Mouse (Mus musculus): ENCODE measurements at regions not wholly inside any gene's neighbourhood (a gene's known extent, or its start where the extent isn't known, plus 50 kb on each side); places are given as distances from the start of the nearest gene placed in this dataset.

DNA sequence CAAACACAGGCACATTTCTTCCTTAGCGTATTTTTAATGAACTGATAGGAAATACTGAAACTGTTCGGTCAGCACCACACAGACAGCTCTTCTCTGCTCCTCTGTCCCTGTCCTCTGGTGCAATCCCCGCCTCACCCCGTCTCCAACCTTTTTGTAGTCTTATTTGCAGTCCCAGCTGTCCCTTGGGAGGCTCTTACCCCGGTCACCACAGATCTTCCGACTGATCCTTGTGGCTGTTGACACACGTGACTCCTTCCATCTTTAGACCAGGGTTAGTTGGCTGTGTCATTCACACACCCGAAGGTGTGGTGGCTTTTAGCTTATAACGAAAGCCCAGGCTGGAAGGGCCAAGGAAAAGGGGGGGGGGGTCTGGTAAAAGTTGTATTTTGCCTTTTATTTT lies 56.4 kb downstream of the Cyp26a1 start:
- Histone ChIP-seq H3K4me3 (ENCODE audit: low read depth, low read length) (no peak overlapping the region), H3K27me3 (ENCODE audit: control insufficient read depth, insufficient read depth, low read length) (no peaks in the 10 kb centered on the region), H3K4me1 (ENCODE audit: control insufficient read depth, insufficient read depth) (no peaks in the 10 kb centered on the region), H3K9ac (replicated peaks; ENCODE audit: low read depth, low read length) (no peak overlapping the region), H3K36me3 (replicated peaks; ENCODE audit: control insufficient read depth, insufficient read depth, low read length) (no peaks in the 10 kb centered on the region), H3K27ac (ENCODE audit: low read depth) (no peak overlapping the region), H3K4me2 (ENCODE audit: low read depth, low read length) (no peak overlapping the region), H3K9me3 (replicated peaks; ENCODE audit: control insufficient read depth, low read length) (no peaks in the 10 kb centered on the region)
- WGBS, result 77% methylated on average over 9 of the region's 9 CpGs
- ATAC-seq (ENCODE audit: insufficient read depth, low read depth) (no peak), DNase-seq (ENCODE audit: low spot score) (no peak)
- TF ChIP-seq CTCF (IDR thresholded peaks at IDR 0.05; ENCODE audit: low read depth) (no peak), EP300 (IDR thresholded peaks at IDR 0.05; ENCODE audit: low read depth) (no peak)

DNA sequence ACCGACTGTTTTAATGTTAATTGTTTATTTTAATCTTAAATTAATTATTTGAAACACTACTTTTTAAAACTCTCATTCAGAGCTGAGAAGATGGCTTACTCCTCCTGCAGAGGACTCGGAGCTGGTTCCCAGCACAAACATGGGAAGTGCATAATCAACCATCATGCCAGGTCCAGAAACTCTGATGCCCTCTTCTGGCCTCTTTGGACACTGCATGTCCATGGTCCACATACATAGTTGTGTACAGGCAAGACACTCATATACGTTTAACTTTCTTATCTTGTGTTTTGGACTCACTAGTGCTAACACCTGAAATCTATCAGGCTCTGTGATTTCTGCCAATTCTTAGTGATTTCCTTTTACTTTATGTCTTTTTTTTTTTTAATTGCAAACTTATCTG lies 57.8 kb downstream of the Cyp26a1 start:
- Histone ChIP-seq H3K4me3 (ENCODE audit: low read depth, low read length) (no peak overlapping the region), H3K27ac (ENCODE audit: low read depth) (no peak overlapping the region), H3K9ac (replicated peaks; ENCODE audit: low read depth, low read length) (no peak overlapping the region), H3K27me3 (ENCODE audit: control insufficient read depth, insufficient read depth, low read length) (no peaks in the 10 kb centered on the region), H3K4me2 (ENCODE audit: low read depth, low read length) (no peak overlapping the region), H3K36me3 (replicated peaks; ENCODE audit: control insufficient read depth, insufficient read depth, low read length) (no peaks in the 10 kb centered on the region), H3K4me1 (ENCODE audit: control insufficient read depth, insufficient read depth) (no peaks in the 10 kb centered on the region), H3K9me3 (replicated peaks; ENCODE audit: control insufficient read depth, low read length) (no peaks in the 10 kb centered on the region)
- TF ChIP-seq EP300 (IDR thresholded peaks at IDR 0.05; ENCODE audit: low read depth), result no peak
- no peak for TF ChIP-seq CTCF (IDR thresholded peaks at IDR 0.05; ENCODE audit: low read depth)
- WGBS, result 84% methylated on average over 3 of the region's 3 CpGs
- DNase-seq (ENCODE audit: low spot score), result no peak
- no peak for ATAC-seq (ENCODE audit: insufficient read depth, low read depth)

DNA sequence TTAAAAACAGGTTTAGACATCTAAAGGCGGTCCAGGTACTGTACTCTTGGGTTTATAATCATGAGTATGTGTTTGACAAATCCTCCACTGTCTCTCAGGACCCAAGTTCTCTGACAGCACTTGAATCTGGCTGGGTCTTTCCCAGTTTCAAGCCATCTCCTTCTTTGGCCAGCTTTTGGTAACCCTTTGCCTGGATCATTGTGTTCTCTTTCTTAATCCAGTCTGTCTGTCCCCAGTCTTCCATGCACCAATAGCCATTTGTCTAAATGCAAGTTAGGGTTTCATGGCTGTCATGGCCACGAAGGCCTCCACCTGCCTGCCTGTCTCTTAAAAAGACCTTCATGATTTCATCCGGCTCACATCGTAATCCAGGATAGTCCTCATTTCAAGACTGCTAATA lies 71.8 kb downstream of the Cyp26a1 start:
- TF ChIP-seq CTCF (IDR thresholded peaks at IDR 0.05; ENCODE audit: low read depth), result no peak
- no peak for TF ChIP-seq EP300 (IDR thresholded peaks at IDR 0.05; ENCODE audit: low read depth)
- no peak overlapping the region for H3K4me2 ChIP-seq (ENCODE audit: low read depth, low read length)
- H3K27ac ChIP-seq (ENCODE audit: low read depth), result no peak overlapping the region
- H3K4me3 ChIP-seq (ENCODE audit: low read depth, low read length), result no peak overlapping the region
- ATAC-seq (ENCODE audit: insufficient read depth, low read depth) (no peak), DNase-seq (ENCODE audit: low spot score) (no peak)
- no peak overlapping the region for H3K9ac ChIP-seq (replicated peaks; ENCODE audit: low read depth, low read length)
- no peaks in the 10 kb centered on the region for H3K27me3 ChIP-seq (ENCODE audit: control insufficient read depth, insufficient read depth, low read length)
- H3K36me3 ChIP-seq (replicated peaks; ENCODE audit: control insufficient read depth, insufficient read depth, low read length), result no peaks in the 10 kb centered on the region
- 88% methylated on average over 4 of the region's 4 CpGs for WGBS
- no peaks in the 10 kb centered on the region for H3K4me1 ChIP-seq (ENCODE audit: control insufficient read depth, insufficient read depth)
- no peaks in the 10 kb centered on the region for H3K9me3 ChIP-seq (replicated peaks; ENCODE audit: control insufficient read depth, low read length)

DNA sequence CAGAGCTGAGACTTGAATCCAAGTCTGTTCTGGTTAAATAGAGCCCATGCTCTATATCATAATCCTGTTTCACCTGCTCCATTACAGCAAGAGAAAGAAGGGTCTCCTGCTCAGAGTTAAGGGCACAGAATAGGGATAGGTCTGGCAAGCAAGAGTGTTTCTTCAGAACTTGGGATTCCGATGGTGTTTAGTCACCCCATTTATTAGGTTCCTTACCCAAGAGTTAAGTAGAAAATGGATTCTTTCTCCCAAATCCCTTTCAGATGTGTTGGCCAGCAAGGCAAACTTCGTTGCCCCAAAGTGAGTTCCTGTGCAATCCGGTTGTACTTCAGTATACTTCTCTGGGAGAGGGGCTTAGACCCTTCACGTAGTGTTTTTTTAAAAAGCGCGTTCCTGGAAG lies 74.4 kb downstream of the Cyp26a1 start:
- no peak for DNase-seq (ENCODE audit: low spot score)
- no peaks in the 10 kb centered on the region for H3K36me3 ChIP-seq (replicated peaks; ENCODE audit: control insufficient read depth, insufficient read depth, low read length)
- H3K27me3 ChIP-seq (ENCODE audit: control insufficient read depth, insufficient read depth, low read length), result no peaks in the 10 kb centered on the region
- H3K4me1 ChIP-seq (ENCODE audit: control insufficient read depth, insufficient read depth), result no peaks in the 10 kb centered on the region
- no peak for TF ChIP-seq EP300 (IDR thresholded peaks at IDR 0.05; ENCODE audit: low read depth)
- no peak for TF ChIP-seq CTCF (IDR thresholded peaks at IDR 0.05; ENCODE audit: low read depth)
- H3K4me3 ChIP-seq (ENCODE audit: low read depth, low read length), result no peak overlapping the region
- H3K27ac ChIP-seq (ENCODE audit: low read depth), result no peak overlapping the region
- H3K4me2 ChIP-seq (ENCODE audit: low read depth, low read length), result no peak overlapping the region
- WGBS, result 87% methylated on average over 6 of the region's 6 CpGs
- H3K9ac ChIP-seq (replicated peaks; ENCODE audit: low read depth, low read length), result no peak overlapping the region
- no peaks in the 10 kb centered on the region for H3K9me3 ChIP-seq (replicated peaks; ENCODE audit: control insufficient read depth, low read length)
- no peak for ATAC-seq (ENCODE audit: insufficient read depth, low read depth)

DNA sequence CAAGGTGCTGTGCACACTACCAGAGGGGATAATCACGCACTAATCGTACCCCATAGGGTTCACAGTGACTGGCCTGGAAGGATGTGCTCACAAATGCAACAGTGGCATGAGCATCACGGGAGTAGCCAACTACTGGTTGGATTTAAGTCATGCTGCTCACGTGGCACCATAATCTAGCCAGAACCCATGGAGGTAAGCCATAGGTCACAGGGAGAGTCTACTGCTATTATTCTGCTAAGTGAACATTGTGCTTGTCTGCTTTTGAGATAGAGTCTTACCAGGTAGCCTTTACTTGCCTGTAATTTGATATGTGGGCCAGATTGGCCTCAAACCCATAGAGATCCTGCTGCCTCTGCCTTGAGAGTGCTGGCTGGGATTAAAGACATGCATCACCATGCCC lies 77.0 kb downstream of the Cyp26a1 start:
- DNase-seq (ENCODE audit: low spot score), result no peak
- Histone ChIP-seq H3K9ac (replicated peaks; ENCODE audit: low read depth, low read length) (no peak overlapping the region), H3K9me3 (replicated peaks; ENCODE audit: control insufficient read depth, low read length) (no peaks in the 10 kb centered on the region), H3K4me3 (ENCODE audit: low read depth, low read length) (no peak overlapping the region), H3K4me1 (ENCODE audit: control insufficient read depth, insufficient read depth) (no peaks in the 10 kb centered on the region), H3K4me2 (ENCODE audit: low read depth, low read length) (no peak overlapping the region), H3K27me3 (ENCODE audit: control insufficient read depth, insufficient read depth, low read length) (no peaks in the 10 kb centered on the region), H3K36me3 (replicated peaks; ENCODE audit: control insufficient read depth, insufficient read depth, low read length) (no peaks in the 10 kb centered on the region), H3K27ac (ENCODE audit: low read depth) (no peak overlapping the region)
- WGBS, result 91% methylated on average over 4 of the region's 4 CpGs
- TF ChIP-seq EP300 (IDR thresholded peaks at IDR 0.05; ENCODE audit: low read depth) (no peak), CTCF (IDR thresholded peaks at IDR 0.05; ENCODE audit: low read depth) (no peak)
- no peak for ATAC-seq (ENCODE audit: insufficient read depth, low read depth)

DNA sequence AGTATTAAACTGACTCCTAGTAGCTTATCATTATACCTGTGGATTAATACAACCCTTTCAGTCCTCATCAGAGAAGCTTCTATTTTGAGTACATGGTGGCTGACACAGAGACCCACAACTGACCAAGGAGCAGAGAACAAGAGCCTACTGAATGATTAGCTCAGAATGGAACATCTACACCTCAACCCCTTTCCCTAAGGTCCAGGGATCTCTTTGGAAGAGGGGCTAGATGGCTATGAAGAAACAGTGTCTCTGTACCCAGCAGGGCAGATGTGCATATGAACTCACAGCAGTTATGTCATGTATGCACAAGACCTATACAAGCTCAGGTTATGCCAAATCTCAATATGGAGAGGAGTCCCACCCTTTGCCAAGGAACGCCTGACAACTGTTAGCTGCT lies 77.4 kb downstream of the Cyp26a1 start:
- no peak overlapping the region for H3K4me2 ChIP-seq (ENCODE audit: low read depth, low read length)
- WGBS, result 78% methylated on average over 1 of the region's 1 CpGs
- no peaks in the 10 kb centered on the region for H3K4me1 ChIP-seq (ENCODE audit: control insufficient read depth, insufficient read depth)
- H3K36me3 ChIP-seq (replicated peaks; ENCODE audit: control insufficient read depth, insufficient read depth, low read length), result no peaks in the 10 kb centered on the region
- ATAC-seq (ENCODE audit: insufficient read depth, low read depth) (no peak), DNase-seq (ENCODE audit: low spot score) (no peak)
- H3K9me3 ChIP-seq (replicated peaks; ENCODE audit: control insufficient read depth, low read length), result no peaks in the 10 kb centered on the region
- no peak overlapping the region for H3K4me3 ChIP-seq (ENCODE audit: low read depth, low read length)
- TF ChIP-seq CTCF (IDR thresholded peaks at IDR 0.05; ENCODE audit: low read depth) (no peak), EP300 (IDR thresholded peaks at IDR 0.05; ENCODE audit: low read depth) (no peak)
- H3K27ac ChIP-seq (ENCODE audit: low read depth), result no peak overlapping the region
- H3K27me3 ChIP-seq (ENCODE audit: control insufficient read depth, insufficient read depth, low read length), result no peaks in the 10 kb centered on the region
- no peak overlapping the region for H3K9ac ChIP-seq (replicated peaks; ENCODE audit: low read depth, low read length)
